Mouse (Mus musculus): ENCODE measurements around the gene Samd4b.

Samd4b gene

GRCm38 (mm10) chr7:28598951-28599350 lies 1.0 kb upstream of the Samd4b start:
- ChIA-PET CTCF (interaction anchor here in 3 of 4 experiments (0.6 to 3.9 kb wide), 17 partner anchors 9 to 389 kb away, joined by 3 to 31 read pairs (median 4); partner anchors contain the start of gene Gmfg (in 2 of the 3)), POLR2A (interaction anchor here in 2 of 4 experiments (0.6 to 12.6 kb wide), 36 partner anchors 12 to 245 kb away, joined by 3 to 318 read pairs (median 4); partner anchors contain the start of genes Gmfg (in 2 of the 2), Fbxo17 (in 1 of the 2), Med29 (in 1 of the 2) and Mrps12 (in 1 of the 2))

GRCm38 (mm10) chr7:28597277-28597570 lies 720 bp downstream of the Samd4b start:
- POLR2A ChIA-PET, result interaction anchor here in 3 of 4 experiments (0.5 to 12.6 kb wide), 69 partner anchors 9 to 846 kb away, joined by 3 to 318 read pairs (median 5); partner anchors contain the start of genes Gmfg (in 3 of the 3), Med29 (in 2 of the 3), Paf1 (in 2 of the 3) and Rps16 (in 2 of the 3)
- CTCF ChIA-PET, result interaction anchor here (0.5 to 3.9 kb wide), 17 partner anchors 12 to 298 kb away, joined by 3 to 31 read pairs (median 4); partner anchors contain the start of gene Gmfg (in 2 of the 4)

GRCm38 (mm10) chr7:28596436-28597276 lies 1.3 kb downstream of the Samd4b start:
- ChIA-PET POLR2A (interaction anchor here in 3 of 4 experiments (0.5 to 12.6 kb wide), 86 partner anchors 9 to 1385 kb away, joined by 3 to 318 read pairs (median 4); partner anchors contain the start of genes Gmfg (in 3 of the 3), Med29 (in 2 of the 3), Paf1 (in 2 of the 3) and Rps16 (in 2 of the 3)), CTCF (interaction anchor here (0.5 to 3.9 kb wide), 24 partner anchors 11 to 973 kb away, joined by 3 to 31 read pairs (median 4); partner anchors contain the start of gene Gmfg (in 2 of the 4))

GRCm38 (mm10) chr7:28595751-28596435 lies 2.1 kb downstream of the Samd4b start:
- ChIA-PET CTCF (interaction anchor here (0.5 to 3.9 kb wide), 12 partner anchors 15 to 447 kb away, joined by 3 to 31 read pairs (median 4); partner anchors contain the start of gene Gmfg (in 2 of the 4)), POLR2A (interaction anchor here (0.5 to 12.6 kb wide), 58 partner anchors 8 to 1385 kb away, joined by 3 to 318 read pairs (median 5); partner anchors contain the start of genes Gmfg (in 3 of the 4), Med29 (in 2 of the 4), Paf1 (in 2 of the 4) and Fbxo27 (in 1 of the 4))

- POLR2A ChIA-PET, result interaction anchor here in 3 of 4 experiments (0.6 to 12.6 kb wide), 21 partner anchors 9 to 257 kb away, joined by 3 to 318 read pairs (median 4); partner anchors contain the start of genes Rps16 (in 2 of the 3), Fbxo17 (in 1 of the 3), Gmfg (in 1 of the 3) and Med29 (in 1 of the 3)
Observed at GRCm38 (mm10) chr7:28593206-28594111, 4.5 kb downstream of the Samd4b start.

GRCm38 (mm10) chr7:28591862-28592261 lies 6.1 kb downstream of the Samd4b start:
- CTCF ChIA-PET, result interaction anchor here in 2 of 4 experiments (1.1 to 1.3 kb wide), 2 partner anchors 24 to 145 kb away, joined by 3 to 4 read pairs; no protein-coding TSS in a partner anchor
- POLR2A ChIA-PET, result interaction anchor here in 3 of 4 experiments (0.7 to 12.6 kb wide), 5 partner anchors 7 to 150 kb away, joined by 4 to 318 read pairs (median 16); partner anchors contain the start of genes Mrps12 (in 1 of the 3) and Sars2 (in 1 of the 3)

More at GRCm38 (mm10) chr7:28593206-28594111, 4.5 kb downstream of the Samd4b start:
- CTCF ChIA-PET, result interaction anchor here in 2 of 4 experiments (0.5 to 3.0 kb wide), 12 partner anchors 14 to 325 kb away, joined by 3 to 12 read pairs (median 4); partner anchors contain the start of genes Mrps12 (in 1 of the 2) and Sars2 (in 1 of the 2)

- ChIA-PET CTCF (no interaction called here), POLR2A (interaction anchor here in 3 of 4 experiments (0.6 to 5.8 kb wide), 5 partner anchors 9 to 10 kb away, joined by 4 to 35 read pairs (median 4); partner anchors contain the start of genes Pak4 (in 1 of the 3) and Samd4b (in 1 of the 3))
Observed at GRCm38 (mm10) chr7:28587644-28588043, 10.3 kb downstream of the Samd4b start.

GRCm38 (mm10) chr7:28586663-28587411 lies 11.1 kb downstream of the Samd4b start:
- ChIA-PET POLR2A (interaction anchor here in 2 of 4 experiments (0.6 to 5.8 kb wide), 4 partner anchors 8 to 132 kb away, joined by 3 to 35 read pairs (median 4); partner anchors contain the start of genes Pak4 (in 1 of the 2) and Samd4b (in 1 of the 2)), CTCF (interaction anchor here in 1 of 4 experiments (0.6 kb wide), 1 partner anchor 150 kb away, joined by 3 read pairs; the partner anchor contains the start of gene Gmfg)

GRCm38 (mm10) chr7:28585001-28585400 lies 12.9 kb downstream of the Samd4b start:
- ChIA-PET CTCF (interaction anchor here in 3 of 4 experiments (0.6 to 1.1 kb wide), 5 partner anchors 12 to 1059 kb away, joined by 3 to 8 read pairs (median 4); no protein-coding TSS in a partner anchor), POLR2A (interaction anchor here in 3 of 4 experiments (0.5 to 5.8 kb wide), 14 partner anchors 8 to 234 kb away, joined by 3 to 35 read pairs (median 6); partner anchors contain the start of genes Pak4 (in 2 of the 3), Samd4b (in 2 of the 3), Nccrp1 (in 1 of the 3) and Rps16 (in 1 of the 3))

- ChIA-PET CTCF (interaction anchor here (0.6 to 1.5 kb wide), 6 partner anchors 14 to 1058 kb away, joined by 3 to 8 read pairs (median 4); partner anchors contain the start of genes Pak4 (in 1 of the 4) and Samd4b (in 1 of the 4)), POLR2A (interaction anchor here in 3 of 4 experiments (1.1 to 5.8 kb wide), 13 partner anchors 8 to 234 kb away, joined by 3 to 35 read pairs (median 6); partner anchors contain the start of genes Nccrp1 (in 1 of the 3), Pak4 (in 1 of the 3), Rps16 (in 1 of the 3) and Samd4b (in 1 of the 3))
Observed at GRCm38 (mm10) chr7:28584468-28584867, 13.5 kb downstream of the Samd4b start.

- ChIA-PET POLR2A (interaction anchor here (0.5 to 5.8 kb wide), 20 partner anchors 7 to 593 kb away, joined by 3 to 35 read pairs (median 4); partner anchors contain the start of genes Nccrp1 (in 1 of the 4), Pak4 (in 1 of the 4), Rps16 (in 1 of the 4) and Samd4b (in 1 of the 4)), CTCF (interaction anchor here (0.6 to 1.5 kb wide), 6 partner anchors 13 to 630 kb away, joined by 3 to 7 read pairs (median 4); partner anchors contain the start of genes Pak4 (in 1 of the 4) and Samd4b (in 1 of the 4))
Observed at GRCm38 (mm10) chr7:28583570-28584344, 14.2 kb downstream of the Samd4b start.

GRCm38 (mm10) chr7:28582841-28583240 lies 15.1 kb downstream of the Samd4b start:
- ChIA-PET CTCF (no interaction called here), POLR2A (interaction anchor here in 2 of 4 experiments (1.1 to 15.0 kb wide), 7 partner anchors 11 to 24 kb away, joined by 4 to 318 read pairs (median 16); partner anchors contain the start of genes Pak4 (in 2 of the 2) and Samd4b (in 2 of the 2))

GRCm38 (mm10) chr7:28581721-28582120 lies 16.2 kb downstream of the Samd4b start:
- ChIA-PET POLR2A (interaction anchor here in 2 of 4 experiments (0.8 to 15.0 kb wide), 5 partner anchors 9 to 94 kb away, joined by 4 to 318 read pairs (median 51); partner anchors contain the start of genes Pak4 (in 2 of the 2) and Samd4b (in 2 of the 2)), CTCF (interaction anchor here in 1 of 4 experiments (1.4 kb wide), 1 partner anchor 16 kb away, joined by 4 read pairs; no protein-coding TSS in a partner anchor)

- POLR2A ChIA-PET, result interaction anchor here (0.6 to 15.0 kb wide), 21 partner anchors 9 to 204 kb away, joined by 3 to 318 read pairs (median 9); partner anchors contain the start of genes Fbxo27 (in 2 of the 4), Pak4 (in 2 of the 4), Samd4b (in 2 of the 4) and Mrps12 (in 1 of the 4)
- CTCF ChIA-PET, result interaction anchor here (0.5 to 3.9 kb wide), 8 partner anchors 11 to 412 kb away, joined by 3 to 30 read pairs (median 4); partner anchors contain the start of gene Gmfg (in 1 of the 4)
Observed at GRCm38 (mm10) chr7:28579826-28580225, 18.1 kb downstream of the Samd4b start.
